Mouse (Mus musculus): ENCODE results near the gene Soga1.

- TF ChIP-seq CTCF (IDR thresholded peaks at IDR 0.05; ENCODE audit: low read depth) (no peak), EP300 (IDR thresholded peaks at IDR 0.05; ENCODE audit: low read depth) (no peak)
These were observed 20.7 kb upstream of the Soga1 start for GRCm38 (mm10) chr2:157099532-157100318.

Measured in liver, embryonic 14.5 days (tissue).